Mouse (Mus musculus) layer of hippocampus, adult 6 months (tissue): Measurements from ENCODE around the gene Txnrd3. TPM values are rescaled to one million over a fixed set of nuclear protein-coding genes. Genes with fewer than 3 reads are reported as not detected.

Source experiments
- long read RNA-seq, 2 experiments: library from polyadenylated mRNA; unstranded; transcript quantifications; one replicate each; pipeline ENCODE4 v2.0.0; 2019 to 2020
- polyA plus RNA-seq: library from polyadenylated mRNA; unstranded; fragments of <200 nt; fragmentation: Nextera tagmentation; gene quantifications from 2 replicates; pipeline ENCODE4 v1.2.3, GENCODE M21; 2021

Gene Txnrd3
- polyA plus RNA-seq: 3.7 TPM in 2 replicates
- long read RNA-seq, experiment 1, transcript Txnrd3-201 (16 exons, 2,836 nt): major isoform, 7 of 10 reads
- long read RNA-seq, experiment 1, partial matches to known transcripts: 3 of 10 reads
- long read RNA-seq, experiment 1, other reads (novel, unspliced or antisense): 0 of 10 reads
- long read RNA-seq, experiment 2, transcript Txnrd3-201 (16 exons, 2,836 nt): major isoform, 45 of 51 reads
- long read RNA-seq, experiment 2, partial matches to known transcripts: 3 of 51 reads
- long read RNA-seq, experiment 2, other reads (novel, unspliced or antisense): 3 of 51 reads

DNA sequence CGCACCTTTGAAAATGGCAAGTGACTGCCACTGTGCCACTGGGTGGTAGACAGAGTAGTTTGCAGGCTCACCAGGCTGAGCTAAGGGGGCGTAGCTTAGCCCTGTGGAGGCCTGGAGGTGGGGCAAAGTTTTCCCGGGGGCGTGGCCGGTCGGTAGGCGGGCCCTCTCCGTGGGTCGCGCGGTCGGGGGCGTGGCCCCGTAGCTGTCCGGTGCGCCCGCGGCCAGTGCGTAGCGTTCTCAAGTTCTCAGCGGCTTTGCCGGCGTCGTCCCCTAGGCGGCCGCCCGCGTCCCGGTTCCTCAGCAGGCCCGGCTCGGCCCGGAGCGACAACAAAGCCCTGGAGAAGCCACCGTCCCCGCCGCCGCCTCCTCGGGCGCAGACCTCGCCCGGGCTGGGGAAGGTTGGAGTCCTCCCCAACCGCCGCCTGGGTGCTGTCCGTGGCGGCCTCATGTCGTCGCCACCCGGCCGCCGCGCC, at the start of gene Txnrd3:
Gene Txnrd3, plus strand, starts transcription at position 191 of the 473 bp plus-strand sequence.

DNA sequence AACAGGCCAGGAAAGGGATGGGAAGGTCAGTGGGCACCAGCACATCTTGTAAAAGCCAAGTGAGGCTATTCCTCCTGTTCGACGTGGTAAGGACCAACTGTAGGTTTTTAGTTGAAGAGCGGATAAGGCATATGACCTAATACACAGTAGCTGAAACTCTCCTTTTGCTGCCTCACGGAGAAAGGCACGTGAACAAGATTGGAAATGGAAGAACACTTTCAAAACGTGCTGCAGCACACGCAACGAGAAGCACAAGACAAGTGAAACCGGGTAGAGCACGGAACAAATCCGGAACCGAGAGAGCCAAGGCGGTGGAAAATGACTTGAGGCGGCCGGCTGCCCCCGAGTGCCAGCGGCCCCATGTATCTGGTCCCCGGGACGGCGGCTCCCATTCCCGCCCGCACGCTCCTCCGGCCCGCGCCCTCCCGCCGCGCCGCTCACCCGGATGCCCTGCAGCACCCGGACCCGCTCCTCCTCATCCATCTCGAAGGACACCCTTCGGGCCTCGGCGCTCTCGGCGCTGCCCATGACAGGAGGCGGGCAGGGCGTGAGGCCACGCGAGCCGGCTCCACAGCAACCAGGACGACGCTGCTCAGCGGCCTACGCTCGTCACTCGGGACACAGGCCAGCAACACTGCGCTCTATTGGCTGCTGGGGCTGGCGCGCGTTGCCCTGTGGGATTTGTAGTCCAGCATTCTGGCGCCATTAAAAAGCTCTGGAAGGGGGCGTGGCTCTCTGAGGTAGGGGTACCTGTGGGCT, 48.6 kb upstream of the Txnrd3 start, which contains the start of gene Chchd6:
Gene Chchd6, minus strand, starts transcription at position 635 of the 759 bp plus-strand sequence.

DNA sequence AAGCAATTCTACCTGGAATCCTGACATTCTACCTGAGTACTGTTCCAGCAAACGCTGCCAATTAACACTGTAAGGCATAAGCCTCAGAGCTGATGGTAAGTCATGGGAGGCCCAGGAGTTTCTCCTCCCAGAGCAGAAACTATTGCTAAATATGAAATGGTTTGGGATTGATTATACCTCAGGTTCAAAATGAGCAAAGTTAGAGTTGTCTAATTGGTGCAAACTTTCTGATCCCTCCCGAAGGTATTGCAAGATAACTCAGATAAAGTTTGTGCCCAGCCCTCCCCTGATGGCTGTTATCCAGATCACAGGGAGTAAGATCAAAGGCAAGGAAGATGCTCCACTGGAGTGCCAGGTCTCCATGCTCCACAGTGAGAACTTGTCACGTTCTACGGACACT, 63.5 kb downstream of the Txnrd3 start, which contains the start of gene Vmn1r40:
Gene Vmn1r40, plus strand, starts transcription at position 301 of the 400 bp plus-strand sequence.

Other genes with a start within 250 kb of the Txnrd3 start
- 249 and 258 TPM in 2 replicates for gene Chchd6, start 48.3 kb upstream of the Txnrd3 start, polyA plus RNA-seq
- gene Vmn1r40, start 63.6 kb downstream of the Txnrd3 start, polyA plus RNA-seq: not detected in 2 replicates
- gene Vmn1r41, start 96.8 kb downstream of the Txnrd3 start, polyA plus RNA-seq: not detected in 2 replicates
- not detected in 2 replicates for gene Vmn1r42, start 232.4 kb downstream of the Txnrd3 start, polyA plus RNA-seq
- not detected in 2 replicates for gene Vmn1r43, start 232.4 kb downstream of the Txnrd3 start, polyA plus RNA-seq
- not detected in 2 replicates for gene Vmn1r44, start 239.7 kb downstream of the Txnrd3 start, polyA plus RNA-seq